Mouse (Mus musculus): ENCODE results near the gene Ifitm10.

GRCm38 (mm10) chr7:142347542-142347941 is 26.0 kb downstream of the Ifitm10 start:
- no peak for TF ChIP-seq HCFC1 (IDR thresholded peaks at IDR 0.05; ENCODE audit: borderline replicate concordance, insufficient read depth, low read length)
- TF ChIP-seq CHD2 (IDR thresholded peaks at IDR 0.05; ENCODE audit: low read depth, low read length) = no peak
- no peak for TF ChIP-seq ZC3H11A (IDR thresholded peaks at IDR 0.05; ENCODE audit: borderline replicate concordance, low read depth, low read length)
